Mouse (Mus musculus) forebrain, embryonic 13.5 days (tissue): ENCODE measurements around the gene Tapbp. TPM values are rescaled to one million over a fixed set of nuclear protein-coding genes. Genes with fewer than 3 reads are reported as not detected.
A peak's percentile ranks its signal among the peaks of the same experiment; 100 is the strongest.
"Not testable (repeated sequence)": the region's sequence is repeated elsewhere in the genome, so short reads cannot be mapped to it uniquely, and the experiment has no call there.

Experiments used
- ATAC-seq: fragments of 200-750 bp; cut with Nextera tagmentation; 2 replicates; pipeline ENCODE4 v1.8.0; 2017
- H3K27ac ChIP-seq: fragments of 300-500 bp; sonication (generic); 2 replicates; pipeline ENCODE4 v1.5.1; 2015; ENCODE audit warnings: inconsistent platforms, mild to moderate bottlenecking, moderate library complexity
- H3K27me3 ChIP-seq: fragments of 300-500 bp; sonication (generic); 2 replicates; pipeline ENCODE4 v1.6.1; 2015; ENCODE audit warnings: mild to moderate bottlenecking, inconsistent platforms
- H3K36me3 ChIP-seq: fragments of 300-500 bp; sonication (generic); 2 replicates; pipeline ENCODE4 v1.6.1; 2015; ENCODE audit warnings: mild to moderate bottlenecking, inconsistent platforms; ENCODE audit not compliant: poor library complexity, severe bottlenecking
- H3K4me1 ChIP-seq: fragments of 300-500 bp; sonication (generic); 2 replicates; pipeline ENCODE4 v1.6.1; 2015; ENCODE audit warnings: inconsistent platforms
- H3K4me2 ChIP-seq: fragments of 300-500 bp; sonication (generic); 2 replicates; pipeline ENCODE4 v1.6.1; 2015; ENCODE audit warnings: inconsistent platforms, mild to moderate bottlenecking, moderate library complexity
- H3K4me3 ChIP-seq: fragments of 300-500 bp; sonication (generic); 2 replicates; pipeline ENCODE4 v1.5.1; 2015; ENCODE audit warnings: mild to moderate bottlenecking, inconsistent platforms
- H3K9ac ChIP-seq: fragments of 300-500 bp; sonication (generic); 2 replicates; pipeline ENCODE4 v1.6.1; 2015; ENCODE audit warnings: mild to moderate bottlenecking, inconsistent platforms
- H3K9me3 ChIP-seq: fragments of 300-500 bp; sonication (generic); replicated peaks from 2 replicates; pipeline ENCODE4 v1.6.1; 2016; ENCODE audit warnings: inconsistent platforms
- WGBS: fragments of 180-500 bp; shearing (Covaris S2); methylation state at CpG from one replicate; pipeline ENCODE4 v1.1.7; 2015; 5-methylcytosine and 5-hydroxymethylcytosine counted together
- polyA plus RNA-seq: library from polyadenylated mRNA; unstranded; fragments of >200 nt; fragmentation: Nextera tagmentation; extraction: Ambion mirVana; gene quantifications from 2 replicates; pipeline ENCODE4 v1.2.1, GENCODE M21; 2015

The Tapbp gene
- polyA plus RNA-seq = 12.3 and 15.0 TPM in 2 replicates

GRCm38 (mm10) chr17:33915671-33916250, at the start of gene Tapbp, which contains the start of gene Zbtb22:
Gene Tapbp, plus strand, starts transcription at chr17:33915899.
Gene Zbtb22, plus strand, starts transcription at chr17:33915904.
- peak within 1 kb of the TSS; percentile 78 for H3K27ac ChIP-seq
- H3K4me3 ChIP-seq = peak within 1 kb of the TSS; percentile 54
- H3K4me1 ChIP-seq = peaks cover 59% of the 10 kb centered on the region
- peak within 1 kb of the TSS; percentile 63 for H3K4me2 ChIP-seq
- H3K9ac ChIP-seq = peak within 1 kb of the TSS; percentile 62
- no peaks in the 10 kb centered on the region for H3K27me3 ChIP-seq
- 2% methylated on average over 30 of the region's 34 CpGs for WGBS
- no peaks in the 10 kb centered on the region for H3K9me3 ChIP-seq
- H3K36me3 ChIP-seq = peaks cover 54% of the 10 kb centered on the region
- peak; percentile 91 for ATAC-seq

GRCm38 (mm10) chr17:33873537-33873936, 42.2 kb upstream of the Tapbp start, which contains the start of gene Gm7029:
Gene Gm7029, plus strand, starts transcription at chr17:33873837.
- H3K4me2 ChIP-seq, H3K27ac ChIP-seq, H3K4me1 ChIP-seq, H3K9ac ChIP-seq, H3K27me3 ChIP-seq, H3K9me3 ChIP-seq, ATAC-seq, H3K4me3 ChIP-seq: not testable (repeated sequence)
- no CpG with 5 or more reads among the region's 12 CpGs for WGBS
- peaks cover 33% of the 10 kb centered on the region for H3K36me3 ChIP-seq

GRCm38 (mm10) chr17:33874411-33874810, 41.3 kb upstream of the Tapbp start:
- no peak overlapping the region for H3K4me3 ChIP-seq
- WGBS = 86% methylated on average over 9 of the region's 11 CpGs
- peaks cover 40% of the 10 kb centered on the region for H3K36me3 ChIP-seq
- no peak overlapping the region for H3K4me2 ChIP-seq
- H3K9me3 ChIP-seq = no peaks in the 10 kb centered on the region
- no peak overlapping the region for H3K27ac ChIP-seq
- no peak overlapping the region for H3K9ac ChIP-seq
- H3K27me3 ChIP-seq = no peaks in the 10 kb centered on the region
- no peak for ATAC-seq
- no peaks in the 10 kb centered on the region for H3K4me1 ChIP-seq

GRCm38 (mm10) chr17:33875797-33876196, 39.9 kb upstream of the Tapbp start:
- WGBS = 77% methylated on average over 5 of the region's 5 CpGs
- not testable (repeated sequence) for ATAC-seq, H3K9me3 ChIP-seq, H3K4me2 ChIP-seq, H3K27ac ChIP-seq, H3K4me1 ChIP-seq, H3K27me3 ChIP-seq, H3K4me3 ChIP-seq, H3K9ac ChIP-seq
- peaks cover 51% of the 10 kb centered on the region for H3K36me3 ChIP-seq

- Histone ChIP-seq H3K36me3 (peaks cover 56% of the 10 kb centered on the region), H3K4me1 (peaks cover 17% of the 10 kb centered on the region)
- not testable (repeated sequence) for H3K9me3 ChIP-seq, H3K4me3 ChIP-seq, H3K9ac ChIP-seq, H3K27me3 ChIP-seq, H3K27ac ChIP-seq, ATAC-seq, H3K4me2 ChIP-seq
- 91% methylated on average over 10 of the region's 11 CpGs for WGBS
Measured at GRCm38 (mm10) chr17:33884320-33884719, 31.4 kb upstream of the Tapbp start.

GRCm38 (mm10) chr17:33887802-33888201, 27.9 kb upstream of the Tapbp start:
- WGBS = 82% methylated on average over 2 of the region's 2 CpGs
- not testable (repeated sequence) for H3K4me3 ChIP-seq, H3K9me3 ChIP-seq, H3K27me3 ChIP-seq, H3K27ac ChIP-seq, ATAC-seq
- peaks cover 29% of the 10 kb centered on the region for H3K36me3 ChIP-seq
- H3K9ac ChIP-seq = peak overlapping the region; percentile 26; the same call in 1 of the 2 replicates
- peak overlapping the region; percentile 68; the same call in 1 of the 2 replicates for H3K4me2 ChIP-seq
- H3K4me1 ChIP-seq = peaks cover 22% of the 10 kb centered on the region

GRCm38 (mm10) chr17:33888230-33888629, 27.5 kb upstream of the Tapbp start:
- Histone ChIP-seq H3K36me3 (peaks cover 27% of the 10 kb centered on the region), H3K4me1 (peaks cover 22% of the 10 kb centered on the region), H3K4me2 (peak overlapping the region; percentile 68), H3K4me3 (peak overlapping the region; percentile 60; the same call in 1 of the 2 replicates)
- H3K27ac ChIP-seq, H3K9ac ChIP-seq, H3K27me3 ChIP-seq, ATAC-seq, H3K9me3 ChIP-seq: not testable (repeated sequence)

GRCm38 (mm10) chr17:33889941-33890532, 25.7 kb upstream of the Tapbp start:
- H3K27me3 ChIP-seq, H3K9me3 ChIP-seq, ATAC-seq: not testable (repeated sequence)
- H3K36me3 ChIP-seq = peaks cover 18% of the 10 kb centered on the region
- peak overlapping the region; percentile 74 for H3K9ac ChIP-seq
- H3K4me3 ChIP-seq = peak overlapping the region; percentile 60
- H3K4me1 ChIP-seq = peaks cover 22% of the 10 kb centered on the region
- WGBS = under 1% methylated on average over 37 of the region's 44 CpGs
- peak overlapping the region; percentile 68 for H3K4me2 ChIP-seq
- H3K27ac ChIP-seq = 0 out of 2 replicates have a peak overlapping the region, but pooled peaks have one; percentile 31

GRCm38 (mm10) chr17:33890533-33891059, 25.1 kb upstream of the Tapbp start, which contains the start of gene Kifc1:
Gene Kifc1, minus strand, starts transcription at chr17:33890661.
- H3K9me3 ChIP-seq = no peaks in the 10 kb centered on the region
- H3K4me2 ChIP-seq = peak within 1 kb of the TSS; percentile 68
- H3K9ac ChIP-seq = peak within 1 kb of the TSS; percentile 74
- H3K27me3 ChIP-seq = no peaks in the 10 kb centered on the region
- 0 out of 2 replicates have a peak within 1 kb of the TSS, but pooled peaks have one; percentile 31 for H3K27ac ChIP-seq
- H3K36me3 ChIP-seq = peaks cover 15% of the 10 kb centered on the region
- H3K4me1 ChIP-seq = peaks cover 22% of the 10 kb centered on the region
- peak within 1 kb of the TSS; percentile 60 for H3K4me3 ChIP-seq
- 1% methylated on average over 49 of the region's 49 CpGs for WGBS
- ATAC-seq = peak; percentile 99

- ATAC-seq = no peak
- WGBS = 59% methylated on average over 2 of the region's 2 CpGs
- peaks cover 22% of the 10 kb centered on the region for H3K4me1 ChIP-seq
Measured at GRCm38 (mm10) chr17:33891357-33891756, 24.3 kb upstream of the Tapbp start.

GRCm38 (mm10) chr17:33891892-33892291, 23.8 kb upstream of the Tapbp start:
- H3K9me3 ChIP-seq, H3K4me2 ChIP-seq, H3K36me3 ChIP-seq, ATAC-seq, H3K27me3 ChIP-seq, H3K4me3 ChIP-seq, H3K9ac ChIP-seq, H3K27ac ChIP-seq: not testable (repeated sequence)
- H3K4me1 ChIP-seq = peaks cover 22% of the 10 kb centered on the region
- 69% methylated on average over 6 of the region's 6 CpGs for WGBS

More at GRCm38 (mm10) chr17:33891357-33891756, 24.3 kb upstream of the Tapbp start:
- H3K36me3 ChIP-seq = peaks cover 7% of the 10 kb centered on the region
- no peak overlapping the region for H3K4me2 ChIP-seq
- no peak overlapping the region for H3K9ac ChIP-seq
- no peaks in the 10 kb centered on the region for H3K9me3 ChIP-seq
- H3K27ac ChIP-seq = no peak overlapping the region
- H3K27me3 ChIP-seq = no peaks in the 10 kb centered on the region
- no peak overlapping the region for H3K4me3 ChIP-seq

- Histone ChIP-seq H3K4me1 (peaks cover 22% of the 10 kb centered on the region), H3K27ac (no peak overlapping the region), H3K9ac (no peak overlapping the region), H3K4me2 (no peak overlapping the region), H3K9me3 (no peaks in the 10 kb centered on the region), H3K4me3 (no peak overlapping the region), H3K27me3 (no peaks in the 10 kb centered on the region), H3K36me3 (no peaks in the 10 kb centered on the region)
- ATAC-seq = no peak
- 24% methylated on average over 7 of the region's 7 CpGs for WGBS
Measured at GRCm38 (mm10) chr17:33892429-33892828, 23.3 kb upstream of the Tapbp start.
